Mouse (Mus musculus) kidney, postnatal 0 days (tissue): Measurements from ENCODE around the gene Sec62. TPM values are rescaled to one million over a fixed set of nuclear protein-coding genes. Genes with fewer than 3 reads are reported as not detected.
A peak's percentile ranks its signal among the peaks of the same experiment; 100 is the strongest.

Experiments
- ATAC-seq: fragments of 200-750 bp; cut with Nextera tagmentation; replicated peaks from 2 replicates; pipeline ENCODE4 v1.8.0; 2017; ENCODE audit warnings: low read depth, moderate number of reproducible peaks, moderate TSS enrichment, moderate library complexity; ENCODE audit not compliant: low FRiP score
- DNase-seq: peaks from one replicate; pipeline ENCODE4 v3.0.0-alpha.2; 2016; ENCODE audit warnings: low spot score
- H3K27ac ChIP-seq: fragments of 300-500 bp; sonication (generic); 2 replicates; pipeline ENCODE4 v1.5.1; 2014; ENCODE audit warnings: mild to moderate bottlenecking
- H3K27me3 ChIP-seq: fragments of 300-500 bp; sonication (generic); 2 replicates; pipeline ENCODE4 v1.6.1; 2014; ENCODE audit warnings: low read length, mixed read lengths; ENCODE audit not compliant: insufficient read depth
- H3K36me3 ChIP-seq: fragments of 300-500 bp; sonication (generic); 2 replicates; pipeline ENCODE4 v1.6.1; 2014; ENCODE audit warnings: low read length, mixed read lengths; ENCODE audit not compliant: insufficient read depth
- H3K4me1 ChIP-seq: fragments of 300-500 bp; sonication (generic); replicated peaks from 2 replicates; pipeline ENCODE4 v1.6.1; 2014; ENCODE audit warnings: antibody characterized with exemption, low read length, mixed read lengths; ENCODE audit not compliant: insufficient read depth
- H3K4me2 ChIP-seq: fragments of 300-500 bp; sonication (generic); 2 replicates; pipeline ENCODE4 v1.6.1; 2014; ENCODE audit warnings: mild to moderate bottlenecking, low read length, moderate library complexity, mixed read lengths
- H3K4me3 ChIP-seq: fragments of 300-500 bp; sonication (generic); replicated peaks from 2 replicates; pipeline ENCODE4 v1.5.1; 2014; ENCODE audit warnings: low read depth, low read length
- H3K9ac ChIP-seq: fragments of 300-500 bp; sonication (generic); 2 replicates; pipeline ENCODE4 v1.6.1; 2014; ENCODE audit warnings: low read depth, low read length
- H3K9me3 ChIP-seq: fragments of 300-500 bp; sonication (generic); replicated peaks from 2 replicates; pipeline ENCODE4 v1.6.1; 2016; ENCODE audit warnings: low read length, inconsistent platforms, mixed read lengths
- CTCF ChIP-seq: IDR thresholded peaks from 2 replicates; pipeline ENCODE4 v1.5.1; 2016; ENCODE audit warnings: antibody characterized with exemption, low read depth, mild to moderate bottlenecking, moderate library complexity
- WGBS: fragments of 180-500 bp; shearing (Covaris S2); extraction: QIAGEN DNeasy Blood & Tissue Kit; methylation state at CpG from one replicate; pipeline ENCODE4 v1.1.7; 2014; 5-methylcytosine and 5-hydroxymethylcytosine counted together
- polyA plus RNA-seq: library from polyadenylated mRNA; unstranded; fragments of >200 nt; fragmentation: Nextera tagmentation; extraction: Ambion mirVana; gene quantifications from 2 replicates; pipeline ENCODE4 v1.2.1, GENCODE M21; 2015

The Sec62 gene
- 178 and 188 TPM in 2 replicates for polyA plus RNA-seq

DNA sequence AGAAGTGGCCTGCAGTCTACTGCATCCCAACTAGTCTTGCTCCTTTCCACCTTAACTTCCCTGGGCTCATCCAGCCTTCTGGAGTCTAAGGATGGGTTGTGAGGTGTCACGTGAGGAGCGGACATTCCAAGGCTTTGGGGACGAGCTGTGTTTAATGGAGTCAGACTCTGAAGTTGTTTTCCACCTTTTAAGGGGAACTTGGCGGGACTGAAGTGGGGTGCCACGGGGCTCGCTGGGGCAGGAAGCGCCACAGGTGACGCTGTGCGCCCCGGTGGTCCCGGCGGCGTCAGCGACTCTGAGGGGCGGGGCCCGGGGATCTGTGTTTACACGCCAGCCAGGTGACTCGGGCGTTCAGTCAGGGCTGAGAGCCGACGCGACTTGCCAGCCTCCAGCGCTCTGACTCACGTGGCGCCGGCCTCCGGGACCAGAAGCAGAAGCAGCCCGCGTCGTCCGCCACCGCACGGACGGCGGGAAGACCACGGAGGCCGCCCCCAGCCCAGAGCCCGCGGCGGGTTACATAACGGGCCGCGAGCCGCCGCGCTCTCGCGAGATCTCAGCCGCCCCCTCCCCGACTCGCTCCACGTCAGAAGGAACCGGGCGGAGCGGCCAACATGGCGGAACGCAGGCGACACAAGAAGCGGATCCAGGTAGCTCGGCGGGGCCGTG lies at the start of gene Sec62:
Gene Sec62 (plus strand): TSS at position 139 of the 666 bp plus-strand sequence.
- Histone ChIP-seq H3K4me1 (no peaks in the 10 kb centered on the region), H3K36me3 (no peaks in the 10 kb centered on the region), H3K27me3 (no peaks in the 10 kb centered on the region), H3K4me2 (peak within 1 kb of the TSS; percentile 67), H3K9me3 (no peaks in the 10 kb centered on the region), H3K9ac (peak within 1 kb of the TSS; percentile 99), H3K27ac (peak within 1 kb of the TSS; percentile 94), H3K4me3 (peak within 1 kb of the TSS; percentile 96)
- DNase-seq, result peak; percentile 94
- peak; percentile 97 for ATAC-seq
- TF ChIP-seq CTCF, result peak; percentile 16; the same call in 1 of the 2 replicates
- WGBS, result under 1% methylated on average over 61 of the region's 62 CpGs

DNA sequence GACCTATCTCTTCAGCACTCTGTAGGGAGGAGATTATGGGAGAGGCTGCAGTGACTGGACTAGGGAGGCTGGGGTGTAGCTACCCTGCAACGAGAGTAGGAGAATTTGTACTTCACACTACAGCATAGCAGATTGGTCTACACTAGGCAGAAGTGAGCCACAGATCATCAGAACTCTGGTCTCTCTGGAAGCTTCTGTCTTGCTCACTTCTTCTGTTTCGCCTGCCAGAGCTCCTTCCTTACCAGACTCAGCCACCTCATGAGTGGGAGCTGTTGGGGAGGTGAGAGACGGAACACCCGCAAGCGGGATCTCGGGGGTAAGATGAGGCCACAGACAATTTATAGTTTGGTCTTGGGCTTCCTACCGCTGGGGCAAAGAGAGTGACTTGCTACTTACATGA lies 49.8 kb upstream of the Sec62 start:
- Histone ChIP-seq H3K36me3 (no peaks in the 10 kb centered on the region), H3K4me3 (no peak overlapping the region), H3K4me2 (no peak overlapping the region), H3K9ac (no peak overlapping the region), H3K9me3 (no peaks in the 10 kb centered on the region), H3K27ac (no peak overlapping the region), H3K27me3 (no peaks in the 10 kb centered on the region), H3K4me1 (no peaks in the 10 kb centered on the region)
- TF ChIP-seq CTCF, result no peak
- ATAC-seq (no peak), DNase-seq (no peak)
- WGBS, result 82% methylated on average over 7 of the region's 7 CpGs

DNA sequence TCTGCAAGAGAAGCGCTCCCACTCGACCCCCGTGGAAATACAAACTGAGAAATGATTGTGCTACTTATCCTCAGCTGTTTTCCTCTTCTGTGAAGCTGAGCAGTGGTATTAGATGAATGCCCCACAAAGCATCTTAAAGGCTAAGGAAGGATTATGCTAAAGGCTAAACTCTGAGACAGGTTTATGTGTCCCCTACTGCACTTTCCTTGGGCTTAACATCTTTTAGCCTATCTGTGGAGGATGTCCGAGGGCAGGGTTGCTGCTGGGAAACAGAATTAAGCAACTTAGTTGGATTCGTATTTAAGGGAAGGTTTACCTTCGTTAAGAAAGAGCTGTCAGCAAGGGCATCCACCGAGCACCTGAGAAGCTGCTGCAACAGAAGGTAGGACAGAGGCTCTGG lies 46.7 kb upstream of the Sec62 start, which contains the start of gene Samd7:
Gene Samd7 (plus strand): TSS at position 288 of the 400 bp plus-strand sequence.
- H3K4me1 ChIP-seq, result no peaks in the 10 kb centered on the region
- ATAC-seq, result no peak
- H3K4me3 ChIP-seq, result no peak within 1 kb of the TSS
- no peak for DNase-seq
- H3K4me2 ChIP-seq, result no peak within 1 kb of the TSS
- no peak within 1 kb of the TSS for H3K9ac ChIP-seq
- WGBS, result 84% methylated on average over 7 of the region's 7 CpGs
- H3K27ac ChIP-seq, result no peak within 1 kb of the TSS
- no peaks in the 10 kb centered on the region for H3K36me3 ChIP-seq
- H3K9me3 ChIP-seq, result no peaks in the 10 kb centered on the region
- no peaks in the 10 kb centered on the region for H3K27me3 ChIP-seq
- TF ChIP-seq CTCF, result no peak

DNA sequence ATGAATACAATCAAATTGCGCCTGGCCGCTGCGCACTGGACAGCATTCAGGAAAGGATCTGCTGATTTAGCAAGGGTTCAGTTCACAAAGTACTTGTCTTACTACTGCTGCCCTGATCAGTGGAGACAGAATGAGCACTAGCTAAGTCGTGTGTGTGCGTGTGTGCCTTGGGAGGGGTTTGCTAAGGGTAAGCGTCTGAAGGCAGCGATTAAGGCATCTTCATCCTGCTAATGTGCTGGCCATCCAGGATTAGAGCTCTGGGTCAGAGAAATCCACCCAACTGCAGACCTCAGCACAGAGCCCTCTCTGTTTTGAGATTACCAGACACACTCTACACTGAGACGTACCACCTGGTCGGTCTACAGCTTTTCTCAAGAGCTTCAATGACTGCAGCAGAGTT lies 44.4 kb upstream of the Sec62 start:
- TF ChIP-seq CTCF, result no peak
- no peaks in the 10 kb centered on the region for H3K27me3 ChIP-seq
- H3K4me1 ChIP-seq, result no peaks in the 10 kb centered on the region
- DNase-seq (no peak), ATAC-seq (no peak)
- no peak overlapping the region for H3K4me2 ChIP-seq
- H3K4me3 ChIP-seq, result no peak overlapping the region
- H3K27ac ChIP-seq, result no peak overlapping the region
- no peaks in the 10 kb centered on the region for H3K9me3 ChIP-seq
- 91% methylated on average over 9 of the region's 9 CpGs for WGBS
- no peak overlapping the region for H3K9ac ChIP-seq
- H3K36me3 ChIP-seq, result no peaks in the 10 kb centered on the region

DNA sequence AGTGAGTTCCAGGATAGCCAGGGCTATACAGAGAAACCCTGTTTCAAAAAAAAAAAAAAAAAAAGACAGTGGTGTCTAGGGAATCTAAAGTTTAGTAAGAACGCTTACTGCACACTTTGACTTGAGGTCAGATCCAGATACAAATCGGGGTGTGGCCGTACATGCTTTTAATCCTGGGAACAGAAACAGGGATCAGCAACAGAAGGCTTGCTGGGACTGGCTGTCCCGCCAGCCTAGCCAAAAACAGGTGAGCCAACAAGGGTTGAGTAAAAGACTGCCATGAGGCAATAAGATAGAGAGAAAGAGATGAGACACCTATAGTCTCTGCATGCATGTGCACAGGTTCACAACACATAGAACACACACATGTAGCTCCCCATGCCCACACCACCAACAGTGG lies 38.0 kb upstream of the Sec62 start:
- no peak overlapping the region for H3K4me3 ChIP-seq
- no peaks in the 10 kb centered on the region for H3K9me3 ChIP-seq
- H3K4me1 ChIP-seq, result no peaks in the 10 kb centered on the region
- ATAC-seq, result no peak
- no peaks in the 10 kb centered on the region for H3K36me3 ChIP-seq
- H3K27me3 ChIP-seq, result no peaks in the 10 kb centered on the region
- DNase-seq, result no peak
- no peak for TF ChIP-seq CTCF
- no peak overlapping the region for H3K27ac ChIP-seq
- 92% methylated on average over 4 of the region's 4 CpGs for WGBS
- no peak overlapping the region for H3K4me2 ChIP-seq
- no peak overlapping the region for H3K9ac ChIP-seq

DNA sequence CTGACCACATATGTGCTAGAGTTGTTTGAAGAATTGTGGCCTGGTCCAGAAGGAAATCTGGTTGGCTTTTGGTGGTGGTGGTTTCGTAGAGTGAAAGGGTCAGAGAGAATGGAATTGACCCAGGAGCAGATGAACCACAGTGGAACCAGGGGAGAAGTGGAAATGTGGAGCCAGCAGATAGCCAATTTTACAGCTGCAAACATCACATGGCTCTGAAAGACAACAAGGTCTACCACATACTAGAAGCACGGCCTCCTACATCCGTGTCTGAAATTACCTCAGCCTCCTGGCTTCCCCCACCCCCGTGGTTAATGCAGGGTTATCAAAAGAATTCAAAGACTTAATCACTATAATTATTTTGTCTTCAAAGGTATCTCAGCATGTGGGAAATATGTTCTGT lies 27.8 kb upstream of the Sec62 start:
- Histone ChIP-seq H3K27me3 (no peaks in the 10 kb centered on the region), H3K4me2 (no peak overlapping the region), H3K4me3 (no peak overlapping the region), H3K4me1 (no peaks in the 10 kb centered on the region), H3K36me3 (no peaks in the 10 kb centered on the region), H3K27ac (no peak overlapping the region), H3K9me3 (no peaks in the 10 kb centered on the region), H3K9ac (no peak overlapping the region)
- WGBS, result 89% methylated on average over 4 of the region's 4 CpGs
- ATAC-seq (no peak), DNase-seq (no peak)
- TF ChIP-seq CTCF, result no peak
